Mouse (Mus musculus): ENCODE results near the gene Dcaf12. TPM values are rescaled to one million over a fixed set of nuclear protein-coding genes. Genes with fewer than 3 reads are reported as not detected.
A peak's percentile ranks its signal among the peaks of the same experiment; 100 is the strongest.

The Dcaf12 gene
- 10 to 100 TPM; 51.4 to 53.2 TPM for total RNA-seq (2021)
- long read RNA-seq, transcript Dcaf12-201 (9 exons, 3,442 nt), result major isoform, 60 of 77 reads
- long read RNA-seq, partial matches to known transcripts, result 15 of 77 reads
- long read RNA-seq, other reads (novel, unspliced or antisense), result 2 of 77 reads

DNA sequence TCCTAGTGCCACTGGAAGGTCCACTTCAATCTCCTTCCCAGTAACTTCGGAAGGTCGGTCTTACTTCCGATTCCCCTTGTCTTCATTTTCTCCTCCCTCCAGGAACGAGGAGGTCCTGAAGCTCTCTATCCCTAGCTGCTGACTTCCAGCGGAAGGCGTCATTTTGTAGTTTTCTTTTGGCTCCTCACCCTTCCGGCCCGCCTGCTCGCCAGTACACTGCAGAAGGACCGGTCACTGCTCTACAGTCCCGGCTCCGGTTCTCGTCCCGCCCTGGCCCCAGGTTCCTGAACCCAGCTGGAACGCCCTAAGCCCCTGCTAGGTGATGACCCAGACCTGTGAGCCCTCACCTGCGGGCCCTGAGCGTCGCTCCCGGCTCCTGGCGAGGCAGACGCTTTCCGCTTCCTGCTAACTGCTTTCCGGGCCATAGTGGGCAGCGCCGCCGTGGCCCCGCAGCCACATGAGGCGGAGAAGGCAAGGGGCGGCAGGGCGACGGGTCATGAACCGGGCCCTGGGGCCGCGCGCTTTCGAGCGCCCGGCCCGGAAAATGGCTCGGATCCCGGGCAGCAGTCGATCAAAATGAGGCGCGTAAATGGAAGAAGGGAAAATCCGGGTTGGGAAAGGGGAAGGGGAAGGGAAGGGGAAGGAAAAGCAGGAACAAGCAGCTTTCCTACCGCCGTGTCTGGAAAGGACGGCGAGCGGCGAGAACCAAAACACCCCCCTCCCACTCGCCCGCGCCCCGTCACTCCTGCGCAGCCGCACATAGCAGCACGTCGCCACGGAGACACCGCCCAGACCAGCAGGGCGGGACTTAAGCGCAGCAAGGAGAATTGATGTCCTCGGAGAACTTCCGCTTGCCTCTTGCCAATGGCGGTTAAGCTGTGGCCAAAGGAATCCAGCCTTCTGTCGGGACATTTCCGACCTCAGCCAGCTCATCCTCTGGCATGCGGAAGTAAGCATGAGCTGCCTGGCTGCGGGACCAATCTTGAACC, at the start of gene Dcaf12:
Gene Dcaf12 (minus strand): TSS at position 749 of the 989 bp plus-strand sequence.
- peak; percentile 95 for DNase-seq (ENCODE audit: low spot score in 2 of 2)

DNA sequence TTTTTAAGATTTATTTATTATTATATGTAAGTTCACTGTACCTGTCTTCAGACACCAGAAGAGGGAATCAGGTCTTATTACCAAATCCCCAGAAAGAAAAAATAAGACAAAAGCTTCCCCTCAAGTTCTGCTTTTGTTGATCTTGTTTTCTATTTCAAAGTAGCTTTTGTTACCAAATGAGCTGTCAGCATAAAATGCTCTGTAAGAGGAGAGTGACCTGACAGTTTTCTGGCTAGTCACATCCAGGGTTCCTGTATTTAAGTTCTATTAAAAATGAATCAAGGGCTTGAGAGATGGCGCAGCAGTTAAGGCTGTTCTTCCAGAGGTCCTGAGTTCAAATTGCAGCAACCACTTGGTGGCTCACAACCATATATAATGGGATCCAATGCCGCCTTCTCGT, 46.4 kb upstream of the Dcaf12 start:
- no peak for DNase-seq (ENCODE audit: low spot score in 2 of 2)

DNA sequence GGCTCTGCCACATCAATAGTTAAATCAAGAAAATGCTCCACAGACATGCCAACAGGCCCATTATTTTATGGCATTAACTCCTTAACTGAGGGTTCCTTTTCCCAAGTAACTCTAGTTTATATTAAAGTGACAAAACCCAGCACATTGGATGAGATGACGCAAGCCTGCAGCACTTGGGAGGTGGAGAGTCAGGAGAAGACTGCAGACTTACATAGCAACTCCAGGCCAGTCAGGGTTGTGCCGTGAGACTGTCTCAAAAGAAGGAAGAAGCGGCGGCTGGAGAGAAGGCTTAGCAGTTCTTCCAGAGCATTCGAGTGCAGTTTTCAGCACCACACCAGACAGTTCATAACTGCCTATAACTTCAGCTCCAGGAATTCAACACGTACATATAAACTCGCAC, 44.7 kb upstream of the Dcaf12 start:
- no peak for DNase-seq (ENCODE audit: low spot score in 2 of 2)

DNA sequence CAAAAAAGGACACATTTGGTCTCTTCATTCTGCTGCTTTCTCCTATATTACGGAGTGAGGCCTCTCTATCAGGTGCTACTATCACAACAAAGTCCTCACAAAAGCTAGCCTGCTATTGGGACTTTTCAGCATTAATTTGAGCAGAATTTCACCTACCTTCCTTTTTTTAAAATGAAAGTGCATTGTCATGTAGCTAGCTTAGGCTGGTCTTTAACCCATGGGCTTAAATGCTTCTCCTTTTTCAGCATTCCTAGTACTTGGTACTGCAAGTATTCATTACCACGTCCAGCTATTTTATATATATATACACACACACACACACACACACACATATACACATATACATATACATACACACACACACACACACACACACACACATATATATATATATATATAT, 44.0 kb upstream of the Dcaf12 start:
- no peak for DNase-seq (ENCODE audit: low spot score in 2 of 2)

DNA sequence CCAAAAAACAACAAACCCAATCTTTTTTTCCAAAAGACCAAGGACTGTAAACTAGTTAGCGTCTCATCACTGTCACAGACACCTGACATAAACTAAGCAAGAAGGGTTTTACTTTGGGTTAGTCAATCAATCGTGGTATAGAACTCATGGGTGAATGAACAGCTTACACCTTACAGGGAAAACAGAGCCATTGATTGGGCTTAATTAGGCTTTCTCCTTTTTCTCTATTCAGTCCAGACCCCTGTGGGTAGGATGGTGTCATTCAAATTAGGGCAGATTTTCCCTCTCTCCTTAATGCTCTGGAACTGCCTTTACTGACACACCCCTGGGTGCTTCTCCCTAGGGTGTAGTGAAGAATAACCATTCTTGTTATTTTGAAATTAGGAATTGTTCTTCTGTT, 42.5 kb upstream of the Dcaf12 start:
- DNase-seq (ENCODE audit: low spot score in 2 of 2), result no peak

DNA sequence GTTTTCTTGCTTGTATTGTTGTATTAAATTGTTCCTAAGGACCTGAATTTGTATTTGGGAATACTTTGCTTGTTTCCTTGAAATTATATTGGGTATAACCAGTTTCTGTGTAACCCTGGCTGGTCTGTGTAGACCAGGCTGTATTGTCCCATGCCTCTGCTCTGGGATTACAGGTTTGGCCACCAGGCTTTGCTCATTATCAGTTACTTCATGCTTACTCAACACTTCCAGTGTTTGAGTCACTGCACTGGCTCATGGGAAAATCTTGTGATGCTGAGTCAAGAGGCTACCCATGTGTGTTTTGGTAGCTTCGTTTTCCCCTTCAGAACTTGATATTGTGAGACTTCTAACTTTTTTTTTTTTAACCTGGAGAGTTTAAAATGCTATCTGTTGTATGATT, 38.6 kb upstream of the Dcaf12 start:
- no peak for DNase-seq (ENCODE audit: low spot score in 2 of 2)

DNA sequence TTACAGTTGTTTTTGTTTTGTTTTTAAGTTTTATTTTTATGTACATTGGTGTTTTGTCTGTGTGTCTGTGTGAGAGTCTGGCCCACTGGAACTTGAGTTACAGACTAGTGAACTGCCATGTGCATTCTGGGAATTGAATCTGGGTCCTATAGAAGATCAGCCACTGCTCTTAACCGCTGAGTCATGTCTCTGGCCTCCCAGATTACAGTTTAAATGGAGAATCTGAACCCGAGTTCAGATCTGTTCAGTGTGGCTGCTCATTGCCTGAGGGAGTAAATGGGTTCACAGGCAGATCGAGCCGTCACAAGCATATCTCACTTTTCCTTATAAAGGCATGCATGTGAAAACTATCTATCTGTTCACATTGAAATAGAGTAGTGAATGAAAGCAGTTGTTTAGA, 38.1 kb upstream of the Dcaf12 start:
- no peak for DNase-seq (ENCODE audit: low spot score in 2 of 2)

DNA sequence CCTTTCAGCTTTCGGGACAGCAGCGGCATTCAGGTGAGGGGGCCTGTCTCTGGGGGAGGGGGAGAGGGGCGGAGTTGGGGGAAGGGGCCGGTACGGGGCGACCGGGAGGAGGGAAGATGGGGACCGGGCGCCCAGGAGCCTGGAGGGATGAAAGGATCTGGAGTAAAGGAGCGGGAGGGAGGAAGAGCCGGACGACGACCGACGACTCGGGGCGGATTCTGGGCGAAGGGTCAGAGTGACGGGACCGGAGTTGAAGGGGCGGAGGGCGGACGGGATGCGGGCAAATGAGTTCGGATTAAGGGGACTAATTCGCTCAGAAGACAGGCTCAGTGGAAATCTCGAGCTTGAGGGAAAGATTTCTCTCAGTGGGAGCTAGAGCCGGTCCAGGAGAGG, 34.5 kb upstream of the Dcaf12 start:
- DNase-seq (ENCODE audit: low spot score in 2 of 2), result no peak

DNA sequence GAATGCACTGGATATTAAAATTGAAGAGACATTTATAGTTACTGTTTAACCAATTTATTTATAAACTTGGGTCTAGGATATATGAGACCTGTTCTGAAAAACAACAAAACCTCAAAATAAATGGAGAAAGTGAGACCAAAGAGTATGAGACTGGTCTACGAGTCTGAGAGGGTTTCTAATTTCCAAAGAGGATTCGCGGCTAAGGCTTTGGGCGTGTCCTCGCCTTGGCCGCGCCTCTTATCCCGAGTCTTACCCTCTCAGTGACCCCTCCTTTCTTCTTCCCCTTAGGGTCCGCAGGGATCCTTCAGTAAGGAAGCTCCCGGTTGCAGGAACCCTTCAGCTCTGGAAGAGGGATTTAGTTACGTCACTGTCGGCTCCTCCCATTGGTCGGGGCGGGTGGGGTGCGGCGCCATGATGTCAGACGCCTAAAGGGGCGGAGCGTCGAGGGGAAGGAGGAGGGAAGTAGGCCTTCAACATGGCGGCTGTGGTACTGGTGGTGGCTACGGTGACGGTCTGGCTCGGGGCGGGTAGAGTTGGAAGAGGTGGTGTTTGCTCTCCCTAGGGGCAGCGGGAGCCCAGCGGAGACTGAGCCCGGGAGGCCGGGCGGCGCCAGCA, 34.0 kb upstream of the Dcaf12 start, which contains the start of gene Ubap1:
Gene Ubap1 (plus strand): TSS at position 413 of the 615 bp plus-strand sequence.
- peak; percentile 91 to 92 for DNase-seq (ENCODE audit: low spot score in 2 of 2)

DNA sequence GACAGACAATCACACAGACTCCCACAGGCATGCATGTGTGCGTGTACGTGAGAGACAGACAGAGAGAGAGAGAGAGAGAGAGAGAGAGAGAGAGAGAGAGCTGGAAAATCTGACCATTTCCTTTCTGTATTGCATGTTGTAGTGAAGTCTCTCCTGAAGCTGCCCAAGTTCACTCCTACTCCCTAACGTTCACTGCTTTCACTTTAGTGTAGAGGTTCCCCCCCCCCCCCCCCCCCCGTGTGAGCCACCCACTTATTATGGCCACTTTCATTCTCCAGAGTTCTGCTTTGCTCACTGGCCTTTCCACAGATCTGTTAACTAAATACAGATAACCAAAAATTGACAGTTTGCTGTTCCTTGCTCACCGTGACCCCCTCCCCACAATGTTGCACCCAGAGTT, 33.1 kb upstream of the Dcaf12 start:
- no peak for DNase-seq (ENCODE audit: low spot score in 2 of 2)

DNA sequence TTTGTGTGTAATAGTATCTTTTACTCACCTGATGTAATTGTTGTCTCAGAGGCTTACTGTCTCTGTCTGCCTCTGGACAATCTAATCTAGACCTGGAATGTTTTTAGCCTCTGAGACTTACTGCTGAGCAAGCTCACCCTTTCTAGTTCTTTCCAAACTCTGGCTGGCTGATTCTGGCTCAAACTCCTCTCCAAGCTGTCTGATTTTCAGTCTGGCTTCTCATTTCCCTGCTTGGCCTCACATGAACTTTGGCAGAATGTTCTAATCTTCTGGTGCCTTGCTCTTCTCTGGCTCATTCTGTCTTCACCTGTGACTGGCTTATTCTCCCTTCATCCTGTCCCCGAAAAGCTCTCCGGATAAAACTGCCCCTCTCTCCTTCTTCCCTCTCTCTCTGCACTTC, 31.3 kb upstream of the Dcaf12 start:
- peak in 1 of 2 experiments; percentile 5 for DNase-seq (ENCODE audit: low spot score in 2 of 2)

DNA sequence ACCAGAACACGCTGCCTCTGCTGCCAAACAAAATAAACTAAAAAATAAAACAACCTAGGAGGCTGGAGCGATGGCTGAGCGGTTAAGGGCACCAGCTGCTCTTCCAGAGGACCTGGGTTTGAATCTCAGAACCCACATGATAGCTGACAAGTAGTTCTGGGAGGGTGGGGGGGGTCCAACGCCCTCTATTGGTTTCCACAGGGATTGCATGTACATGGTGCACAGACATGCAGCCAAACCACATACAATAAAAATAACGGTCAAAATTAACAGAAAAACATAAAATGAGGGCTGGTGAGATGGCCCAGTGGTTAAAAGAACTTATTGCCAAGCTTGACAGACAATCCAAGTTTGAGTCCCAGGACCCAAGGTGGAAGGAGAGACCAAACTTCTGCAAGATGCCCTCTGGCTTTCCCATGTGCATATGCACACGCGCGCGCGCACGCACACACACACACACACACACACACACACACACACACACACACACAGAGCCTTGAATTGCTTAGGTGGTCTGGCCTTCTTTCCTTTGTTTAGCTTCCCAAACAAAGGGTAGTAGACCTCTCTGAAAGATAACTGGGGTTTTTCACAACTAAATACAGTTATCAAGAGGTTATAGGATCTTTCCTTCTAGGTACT, 26.3 kb upstream of the Dcaf12 start:
- DNase-seq (ENCODE audit: low spot score in 2 of 2), result no peak

DNA sequence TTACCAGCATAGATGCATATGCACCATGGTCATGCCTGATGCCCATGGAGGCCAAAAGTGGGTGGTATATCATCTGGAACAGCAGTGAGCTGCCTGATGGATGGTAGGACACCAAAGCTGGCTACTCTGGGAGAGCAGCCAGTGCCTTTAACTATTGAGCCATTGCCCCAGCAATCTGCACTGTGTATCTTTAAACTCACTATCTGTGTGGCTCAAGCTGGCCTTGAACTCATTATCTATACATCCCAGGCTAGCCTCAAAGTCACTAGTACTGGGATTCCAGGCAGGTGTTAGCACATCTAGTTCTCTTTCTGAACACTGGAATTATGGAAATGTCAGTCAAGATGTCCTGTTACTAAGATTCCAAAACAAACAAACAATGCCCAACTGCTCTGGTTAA, 21.9 kb upstream of the Dcaf12 start:
- no peak for DNase-seq (ENCODE audit: low spot score in 2 of 2)

DNA sequence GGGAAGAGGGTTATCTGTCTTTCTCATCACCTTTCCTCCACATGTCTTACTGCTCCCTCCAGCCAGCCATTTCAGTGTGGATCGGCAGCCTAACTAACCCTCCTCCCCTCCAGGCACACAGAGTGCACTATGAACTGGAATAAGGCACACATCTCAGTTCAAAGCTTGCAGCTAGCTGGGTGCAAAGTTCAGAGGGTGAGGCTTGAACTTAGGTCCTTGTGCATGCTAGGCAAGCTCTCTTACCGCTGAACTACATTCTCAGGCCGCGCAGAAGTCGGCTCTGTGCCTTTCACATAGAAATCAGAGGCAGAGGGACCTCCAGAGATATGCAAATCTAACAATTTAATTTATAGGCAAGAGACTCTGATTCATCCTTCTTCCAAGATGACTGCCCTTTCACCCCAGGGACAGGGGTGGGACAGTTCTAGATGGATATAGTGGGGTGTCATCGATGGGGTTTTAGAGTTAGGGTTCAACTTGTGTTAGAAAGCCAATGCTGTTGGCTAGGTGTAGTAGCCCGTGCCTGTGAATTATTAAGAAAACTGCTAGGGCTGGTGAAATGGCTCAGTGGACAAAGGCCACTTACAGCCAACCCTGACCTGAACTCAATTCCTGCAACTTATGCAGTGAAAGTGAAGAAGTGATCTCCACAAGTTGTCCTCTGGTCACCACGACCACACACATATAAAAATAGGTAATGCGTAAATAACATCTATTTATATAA, 17.2 kb upstream of the Dcaf12 start:
- DNase-seq (ENCODE audit: low spot score in 2 of 2), result no peak

DNA sequence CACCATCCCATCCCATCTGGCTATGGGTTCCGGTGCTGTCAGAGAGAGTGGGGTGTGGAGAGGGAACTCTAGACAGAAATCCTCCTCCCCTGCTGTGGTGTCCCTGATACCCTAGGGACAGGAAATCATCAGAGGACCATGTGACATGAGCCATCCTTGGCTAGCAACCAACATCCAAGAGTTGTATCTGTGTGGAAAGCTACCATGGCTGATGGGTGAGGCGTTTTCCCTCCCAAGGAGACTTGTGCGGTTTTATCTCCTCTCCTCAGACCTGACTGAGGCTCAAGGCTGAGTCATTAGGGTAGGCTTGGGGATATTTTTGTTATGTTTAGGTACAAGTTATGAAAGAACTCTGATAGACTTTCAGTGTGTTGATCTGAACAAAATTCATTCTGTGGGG, 16.4 kb upstream of the Dcaf12 start:
- DNase-seq (ENCODE audit: low spot score in 2 of 2), result no peak

DNA sequence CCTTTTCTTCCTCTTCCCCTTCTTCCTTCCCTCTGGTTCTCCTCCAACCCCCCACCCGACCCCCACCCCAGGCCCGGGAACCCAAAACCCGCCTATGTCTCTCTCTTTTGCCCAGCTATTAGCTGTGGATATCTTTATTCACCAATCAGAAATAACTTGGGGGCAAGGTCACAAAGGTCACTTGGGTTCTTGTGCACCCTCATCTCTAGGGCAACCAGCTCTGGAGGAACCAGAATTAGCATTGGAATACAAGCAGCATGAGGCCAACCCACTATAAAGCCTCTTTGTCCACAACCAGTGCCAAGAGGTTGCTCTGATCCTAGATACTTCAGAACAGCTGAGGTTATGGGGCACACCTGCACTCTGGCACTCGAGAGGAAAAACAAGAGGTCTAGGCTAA, 14.8 kb upstream of the Dcaf12 start:
- DNase-seq (ENCODE audit: low spot score in 2 of 2), result no peak

DNA sequence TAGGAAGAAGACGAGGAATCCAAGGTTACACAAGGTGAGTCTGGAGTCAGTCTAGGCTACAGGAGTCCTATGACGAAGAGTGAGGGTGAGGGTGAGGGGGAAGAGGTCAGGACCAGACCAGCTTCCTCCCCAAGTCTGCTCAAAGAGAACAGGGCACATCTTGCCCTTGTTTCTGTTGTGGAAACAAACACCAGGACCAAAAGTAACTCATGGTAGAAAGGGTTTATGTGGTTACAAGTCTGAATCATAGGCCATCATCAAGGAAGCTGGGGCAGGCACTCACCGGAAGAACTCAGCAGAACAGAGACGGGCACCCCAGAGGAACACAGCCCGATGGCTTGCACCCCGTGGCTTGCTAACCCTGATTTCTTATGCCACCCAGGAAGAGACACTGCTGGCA, 12.2 kb upstream of the Dcaf12 start:
- no peak for DNase-seq (ENCODE audit: low spot score in 2 of 2)

DNA sequence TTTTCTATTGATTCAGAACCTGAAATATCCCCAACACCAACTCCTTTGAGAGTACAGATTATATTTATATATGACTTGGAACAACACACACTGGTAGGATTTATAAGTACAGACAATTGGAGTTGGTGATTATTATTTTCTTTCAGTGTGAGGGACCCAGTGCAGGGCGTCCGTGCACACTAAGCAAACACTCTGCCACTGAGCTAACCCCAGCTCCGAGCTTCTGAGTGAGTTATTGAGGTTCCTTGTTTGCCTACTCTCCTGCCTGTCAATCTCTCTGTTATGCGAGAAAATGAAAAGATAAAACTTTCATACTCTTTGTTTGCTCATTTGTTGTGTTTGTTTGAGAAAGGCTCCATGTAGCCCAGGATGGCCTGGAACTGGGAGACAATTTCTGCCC, 6.3 kb upstream of the Dcaf12 start:
- DNase-seq (ENCODE audit: low spot score in 2 of 2), result no peak

DNA sequence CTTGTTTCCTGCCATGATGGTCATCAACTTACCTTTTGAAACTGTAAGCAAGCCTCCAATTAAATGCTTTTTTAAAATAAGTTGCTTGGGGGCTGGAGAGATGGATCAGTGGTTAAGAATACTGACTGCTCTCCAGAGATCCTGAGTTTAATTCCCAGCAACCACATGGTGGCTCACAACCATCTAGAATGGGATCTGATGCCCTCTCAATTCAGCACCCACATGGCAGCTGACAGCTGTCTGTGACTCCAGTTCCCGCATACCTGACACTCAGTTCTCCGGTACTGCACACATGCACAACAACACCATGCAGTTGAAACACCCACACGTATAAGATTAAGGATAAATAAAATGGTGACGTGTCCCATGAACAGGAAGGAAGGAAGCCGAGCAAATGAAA, 3.6 kb upstream of the Dcaf12 start:
- no peak for DNase-seq (ENCODE audit: low spot score in 2 of 2)

DNA sequence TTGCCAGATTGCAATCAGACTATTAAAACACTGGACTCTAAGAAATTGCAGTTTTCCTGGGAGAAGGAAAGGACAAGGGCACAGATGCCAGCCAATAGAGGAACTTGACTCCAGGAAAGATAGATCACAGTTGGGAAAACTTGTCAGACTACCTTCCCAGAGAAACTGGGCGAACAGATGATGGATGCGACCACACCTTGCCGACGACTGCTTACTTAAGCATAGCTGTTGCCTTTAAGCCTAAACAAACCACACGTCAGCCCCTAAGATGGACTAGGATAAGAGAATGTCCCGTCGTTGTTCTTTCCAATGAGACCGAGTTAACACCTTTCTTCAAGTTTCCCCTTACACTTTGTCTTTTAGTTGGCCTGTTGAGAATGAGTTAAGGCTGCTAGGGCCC, 484 bp upstream of the Dcaf12 start:
- no peak for DNase-seq (ENCODE audit: low spot score in 2 of 2)

DNA sequence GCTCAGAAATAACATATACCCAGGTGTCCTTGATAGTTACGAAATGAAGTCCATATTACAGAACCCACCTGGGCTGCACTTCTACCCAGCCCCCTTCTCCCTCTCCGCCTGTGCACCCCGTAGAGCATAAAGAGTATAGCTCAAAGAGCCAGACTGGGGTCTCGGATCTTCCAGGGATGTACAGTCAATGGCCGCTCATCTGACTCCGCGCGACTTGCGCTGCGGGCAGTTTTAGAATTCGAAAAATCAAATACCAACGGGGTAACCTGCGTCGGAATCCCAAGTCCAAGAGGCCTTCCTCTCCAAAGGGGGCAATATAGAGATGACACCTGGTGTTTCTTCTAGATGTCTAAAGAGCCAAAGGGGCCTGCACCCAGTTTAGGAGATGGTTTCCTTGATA, 967 bp downstream of the Dcaf12 start:
- no peak for DNase-seq (ENCODE audit: low spot score in 2 of 2)
